Mouse (Mus musculus) stomach, postnatal 0 days (tissue): ENCODE measurements at regions not wholly inside any gene's neighbourhood (a gene's known extent, or its start where the extent isn't known, plus 50 kb on each side); places are given as distances from the start of the nearest gene placed in this dataset.

Source experiments
- ATAC-seq: fragments of 200-750 bp; cut with Nextera tagmentation; 2 replicates; pipeline ENCODE4 v1.8.0; 2017; ENCODE audit not compliant: low FRiP score, low TSS enrichment
- DNase-seq: peaks from one replicate; pipeline ENCODE4 v3.0.0-alpha.2; 2016; ENCODE audit warnings: low spot score
- H3K27ac ChIP-seq: fragments of 300-500 bp; sonication (generic); replicated peaks from 2 replicates; pipeline ENCODE4 v1.5.1; 2014; ENCODE audit warnings: mild to moderate bottlenecking, control low read depth
- H3K27me3 ChIP-seq: fragments of 300-500 bp; sonication (generic); 2 replicates; pipeline ENCODE4 v1.6.1; 2014; ENCODE audit warnings: low read length; ENCODE audit not compliant: control insufficient read depth, insufficient read depth
- H3K36me3 ChIP-seq: fragments of 300-500 bp; sonication (generic); 2 replicates; pipeline ENCODE4 v1.6.1; 2014; ENCODE audit warnings: low read length, mixed read lengths; ENCODE audit not compliant: control insufficient read depth, insufficient read depth
- H3K4me1 ChIP-seq: fragments of 300-500 bp; sonication (generic); replicated peaks from 2 replicates; pipeline ENCODE4 v1.6.1; 2014; ENCODE audit warnings: antibody characterized with exemption; ENCODE audit not compliant: control insufficient read depth, insufficient read depth
- H3K4me2 ChIP-seq: fragments of 300-500 bp; sonication (generic); replicated peaks from 2 replicates; pipeline ENCODE4 v1.6.1; 2014; ENCODE audit warnings: low read depth, mild to moderate bottlenecking, control low read depth, moderate library complexity
- H3K4me3 ChIP-seq: fragments of 300-500 bp; sonication (generic); 2 replicates; pipeline ENCODE4 v1.5.1; 2014; ENCODE audit warnings: low read depth, low read length, control low read depth
- H3K9ac ChIP-seq: fragments of 300-500 bp; sonication (generic); 2 replicates; pipeline ENCODE4 v1.6.1; 2014; ENCODE audit warnings: mild to moderate bottlenecking, low read length, control low read depth, mixed read lengths
- H3K9me3 ChIP-seq: fragments of 300-500 bp; sonication (generic); 2 replicates; pipeline ENCODE4 v1.6.1; 2016; ENCODE audit warnings: low read length; ENCODE audit not compliant: control insufficient read depth
- CTCF ChIP-seq: IDR thresholded peaks from 2 replicates; pipeline ENCODE4 v1.5.1; 2016; ENCODE audit warnings: antibody characterized with exemption, low read depth, mild to moderate bottlenecking, moderate library complexity
- EP300 ChIP-seq: optimal IDR thresholded peaks from 2 replicates; pipeline ENCODE3; 2016; ENCODE audit warnings: antibody characterized with exemption
- WGBS: fragments of 180-500 bp; shearing (Covaris S2); extraction: QIAGEN DNeasy Blood & Tissue Kit; methylation state at CpG from one replicate; pipeline ENCODE4 v1.1.7; 2014; 5-methylcytosine and 5-hydroxymethylcytosine counted together

DNA sequence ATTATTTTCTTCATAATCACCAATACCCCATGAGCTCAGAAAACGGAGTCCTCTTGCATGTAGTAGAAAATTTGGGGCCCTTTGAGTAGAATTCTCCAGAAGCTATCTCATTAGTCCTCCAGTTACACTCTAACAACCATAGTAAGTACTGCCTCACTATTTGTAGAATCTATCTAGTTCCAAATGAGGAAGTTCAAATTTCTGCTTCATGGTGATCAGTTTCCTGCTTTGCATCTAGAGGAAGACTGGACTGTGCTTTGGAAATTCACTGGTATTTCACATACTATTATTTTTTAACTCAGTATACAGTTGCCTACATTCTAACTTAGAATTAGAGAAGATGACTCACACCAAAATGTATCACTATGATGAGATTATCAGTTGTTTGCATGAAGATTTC lies 1018.7 kb downstream of the Adam6a start:
- H3K27me3 ChIP-seq: no peaks in the 10 kb centered on the region
- WGBS: 65% methylated on average over 1 of the region's 1 CpGs
- ATAC-seq: no peak
- H3K9ac ChIP-seq: no peak overlapping the region
- no peak for DNase-seq
- no peaks in the 10 kb centered on the region for H3K9me3 ChIP-seq
- no peak overlapping the region for H3K27ac ChIP-seq
- H3K4me2 ChIP-seq: no peak overlapping the region
- no peak for TF ChIP-seq EP300
- no peak for TF ChIP-seq CTCF
- no peaks in the 10 kb centered on the region for H3K36me3 ChIP-seq
- no peak overlapping the region for H3K4me3 ChIP-seq
- H3K4me1 ChIP-seq: no peaks in the 10 kb centered on the region

DNA sequence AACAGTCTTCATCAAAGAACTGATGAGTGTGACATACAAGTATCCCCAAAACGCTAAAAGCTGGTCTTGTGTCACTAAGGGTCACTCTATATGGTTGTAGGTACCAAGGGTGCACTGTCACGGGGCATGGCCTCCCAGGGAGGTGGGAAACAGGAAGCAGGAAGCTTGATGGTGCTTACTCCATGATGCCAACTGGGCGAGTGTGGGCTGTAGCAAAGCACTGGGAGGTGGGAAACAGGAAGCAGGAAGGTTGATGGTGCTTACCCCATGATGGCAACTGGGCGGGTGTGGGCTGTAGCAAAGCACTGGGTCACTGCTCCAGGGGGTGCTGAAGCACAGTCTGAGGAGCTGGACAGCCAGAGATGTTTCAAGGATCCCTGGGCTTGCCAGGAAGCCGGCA lies 1019.3 kb downstream of the Adam6a start:
- Histone ChIP-seq H3K27me3 (no peaks in the 10 kb centered on the region), H3K36me3 (no peaks in the 10 kb centered on the region), H3K4me3 (no peak overlapping the region), H3K9me3 (no peaks in the 10 kb centered on the region), H3K9ac (no peak overlapping the region), H3K4me2 (no peak overlapping the region), H3K27ac (no peak overlapping the region), H3K4me1 (no peaks in the 10 kb centered on the region)
- WGBS: 52% methylated on average over 5 of the region's 5 CpGs
- TF ChIP-seq EP300 (no peak), CTCF (no peak)
- ATAC-seq: no peak
- no peak for DNase-seq

- no peak for ATAC-seq
- no peaks in the 10 kb centered on the region for H3K4me1 ChIP-seq
- WGBS: 41% methylated on average over 1 of the region's 1 CpGs
Observed at GRCm38 (mm10) chr12:114563683-114564082, 1020.0 kb downstream of the Adam6a start.

GRCm38 (mm10) chr12:114564329-114564728 lies 1020.6 kb downstream of the Adam6a start:
- WGBS: 48% methylated on average over 2 of the region's 2 CpGs
- no peak for ATAC-seq
- no peak for TF ChIP-seq CTCF
- TF ChIP-seq EP300: no peak

More at GRCm38 (mm10) chr12:114563683-114564082, 1020.0 kb downstream of the Adam6a start:
- H3K27me3 ChIP-seq: no peaks in the 10 kb centered on the region
- TF ChIP-seq CTCF (no peak), EP300 (no peak)
- DNase-seq: no peak
- no peaks in the 10 kb centered on the region for H3K36me3 ChIP-seq
- no peak overlapping the region for H3K4me3 ChIP-seq
- H3K4me2 ChIP-seq: no peak overlapping the region
- H3K9ac ChIP-seq: no peak overlapping the region
- no peaks in the 10 kb centered on the region for H3K9me3 ChIP-seq
- no peak overlapping the region for H3K27ac ChIP-seq

GRCm38 (mm10) chr12:114583371-114583770 lies 1039.7 kb downstream of the Adam6a start:
- H3K4me3 ChIP-seq: no peak overlapping the region
- no peaks in the 10 kb centered on the region for H3K9me3 ChIP-seq
- H3K36me3 ChIP-seq: no peaks in the 10 kb centered on the region
- H3K9ac ChIP-seq: no peak overlapping the region
- H3K27ac ChIP-seq: no peak overlapping the region
- ATAC-seq: no peak
- WGBS: 62% methylated on average over 1 of the region's 1 CpGs
- no peak for DNase-seq
- H3K4me1 ChIP-seq: no peaks in the 10 kb centered on the region
- H3K4me2 ChIP-seq: no peak overlapping the region
- no peaks in the 10 kb centered on the region for H3K27me3 ChIP-seq
- TF ChIP-seq EP300 (no peak), CTCF (no peak)

More at GRCm38 (mm10) chr12:114564329-114564728, 1020.6 kb downstream of the Adam6a start:
- no peak for DNase-seq
- no peak overlapping the region for H3K4me2 ChIP-seq
- no peaks in the 10 kb centered on the region for H3K27me3 ChIP-seq
- no peak overlapping the region for H3K9ac ChIP-seq
- H3K4me1 ChIP-seq: no peaks in the 10 kb centered on the region
- no peaks in the 10 kb centered on the region for H3K36me3 ChIP-seq
- H3K27ac ChIP-seq: no peak overlapping the region
- H3K4me3 ChIP-seq: no peak overlapping the region
- no peaks in the 10 kb centered on the region for H3K9me3 ChIP-seq

GRCm38 (mm10) chr12:114587227-114587626 lies 1043.5 kb downstream of the Adam6a start:
- DNase-seq (no peak), ATAC-seq (no peak)
- no peak for TF ChIP-seq CTCF
- no peak for TF ChIP-seq EP300
- H3K4me3 ChIP-seq: no peak overlapping the region
- H3K36me3 ChIP-seq: no peaks in the 10 kb centered on the region
- H3K27me3 ChIP-seq: no peaks in the 10 kb centered on the region
- H3K9ac ChIP-seq: no peak overlapping the region
- H3K9me3 ChIP-seq: no peaks in the 10 kb centered on the region
- 63% methylated on average over 2 of the region's 2 CpGs for WGBS
- H3K27ac ChIP-seq: no peak overlapping the region
- no peak overlapping the region for H3K4me2 ChIP-seq
- H3K4me1 ChIP-seq: no peaks in the 10 kb centered on the region
